Mouse (Mus musculus): ENCODE measurements around the gene Diaph2.
"Not testable (repeated sequence)": the region's sequence is repeated elsewhere in the genome, so short reads cannot be mapped to it uniquely, and the experiment has no call there.

Gene Diaph2

DNA sequence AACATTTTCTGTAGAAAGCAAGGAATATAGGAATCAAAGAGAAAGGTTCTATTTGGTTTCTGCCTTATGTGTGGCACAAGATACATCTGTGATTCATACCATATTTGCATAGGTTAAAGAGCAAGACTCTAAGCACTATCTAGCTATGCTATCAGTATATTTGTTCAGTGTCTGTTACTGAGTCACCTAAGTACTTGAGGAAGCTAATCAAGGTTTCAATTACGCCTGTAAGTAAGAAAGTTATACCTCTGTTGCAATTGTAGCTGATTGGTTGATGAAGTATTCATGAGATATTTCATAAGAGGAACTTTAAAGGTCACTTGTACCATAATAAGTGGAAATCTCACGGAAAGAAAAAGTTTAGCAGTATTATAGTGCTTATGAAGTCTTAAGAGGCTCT lies 531.9 kb downstream of the Diaph2 start:
- no peak for DNase-seq (ENCODE audit: low spot score in 2 of 2)

DNA sequence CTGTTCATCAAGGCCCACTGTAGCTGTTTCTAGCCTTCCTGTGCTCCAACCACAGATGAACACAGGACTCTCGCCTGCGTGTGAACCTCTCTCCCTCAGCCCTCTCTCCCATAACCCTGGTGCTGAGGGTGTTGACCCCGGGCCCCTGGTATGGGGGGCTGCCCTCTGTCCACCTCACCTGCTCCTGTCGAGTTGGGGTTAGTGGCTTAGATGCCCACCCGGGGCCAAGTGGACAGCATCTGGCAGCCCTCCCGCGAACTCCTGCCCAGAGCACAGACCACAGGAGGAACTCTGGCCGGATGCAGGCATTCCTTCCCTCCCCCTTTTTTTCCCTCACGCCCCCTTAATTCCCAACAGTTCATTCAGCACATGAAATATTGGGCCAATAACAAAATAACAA lies 537.5 kb downstream of the Diaph2 start:
- DNase-seq (ENCODE audit: low spot score in 2 of 2): no peak

GRCm38 (mm10) chrX:130289775-130290174 lies 540.2 kb downstream of the Diaph2 start:
- DNase-seq (ENCODE audit: low spot score in 2 of 2): no peak

DNA sequence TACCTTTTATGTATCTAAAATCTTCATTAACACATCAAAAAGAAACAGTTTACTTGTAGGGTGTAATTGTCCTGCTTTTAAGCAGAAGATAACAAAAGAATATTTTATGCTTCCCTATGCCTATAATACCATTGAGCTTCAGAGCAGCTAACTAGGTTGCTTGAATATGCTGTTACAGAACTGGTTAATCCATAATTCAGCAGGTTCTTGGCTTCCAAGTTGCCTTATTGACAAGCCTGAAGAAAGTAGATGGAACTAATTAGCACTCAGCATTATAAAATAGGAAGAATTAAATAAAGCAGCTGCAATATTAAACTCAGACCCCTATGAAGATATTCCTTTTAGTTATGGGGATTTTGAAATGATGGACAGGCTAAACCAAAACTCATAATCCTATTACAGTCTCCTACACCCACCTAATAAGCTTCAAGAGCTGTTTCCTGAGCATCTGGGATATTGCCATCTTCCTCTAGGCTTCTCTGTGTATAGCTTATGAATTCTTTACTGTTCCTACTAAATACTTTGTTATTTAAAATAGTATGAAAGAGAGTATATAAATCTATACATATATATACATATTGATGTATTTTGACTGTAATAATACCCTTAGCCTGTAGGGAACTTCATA lies 601.4 kb downstream of the Diaph2 start:
- DNase-seq (ENCODE audit: low spot score in 2 of 2): no peak

- no peak for DNase-seq (ENCODE audit: low spot score in 2 of 2)
Observed at GRCm38 (mm10) chrX:130351480-130351879, 601.9 kb downstream of the Diaph2 start.

DNA sequence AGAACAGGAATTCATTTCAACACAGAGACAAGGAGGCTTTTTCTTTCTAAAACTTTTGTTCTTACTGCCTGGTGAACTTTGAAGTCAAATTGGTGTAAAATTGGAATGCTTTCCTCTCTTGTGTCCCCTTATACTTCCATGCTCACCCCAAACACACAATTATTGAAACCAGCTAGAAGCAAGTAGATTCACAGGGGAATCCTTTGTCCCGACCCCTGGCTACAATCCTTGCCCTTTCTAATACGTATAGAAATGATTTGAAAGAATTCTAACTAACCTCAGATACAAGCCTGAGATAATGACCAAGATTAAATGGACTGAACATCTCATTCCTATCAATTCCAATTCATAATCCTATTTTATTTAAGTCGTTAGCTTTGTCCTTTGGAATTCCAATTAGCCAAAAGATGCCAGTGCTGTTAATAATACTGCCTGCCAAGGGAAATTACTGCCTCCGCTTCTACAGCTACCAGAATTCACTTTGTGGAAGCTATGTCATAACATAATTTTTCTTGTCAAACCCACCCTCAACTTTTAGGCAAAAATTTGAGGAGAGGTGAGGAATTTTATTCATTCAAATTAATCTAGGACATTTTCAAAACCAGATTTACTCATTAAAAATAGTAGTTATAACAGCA lies 644.1 kb downstream of the Diaph2 start:
- DNase-seq (ENCODE audit: low spot score in 2 of 2): no peak

GRCm38 (mm10) chrX:130403214-130403613 lies 653.7 kb downstream of the Diaph2 start:
- DNase-seq (ENCODE audit: low spot score in 2 of 2): no peak

- DNase-seq (ENCODE audit: low spot score in 2 of 2): not testable (repeated sequence)
Observed at GRCm38 (mm10) chrX:130407471-130407870, 657.9 kb downstream of the Diaph2 start.

DNA sequence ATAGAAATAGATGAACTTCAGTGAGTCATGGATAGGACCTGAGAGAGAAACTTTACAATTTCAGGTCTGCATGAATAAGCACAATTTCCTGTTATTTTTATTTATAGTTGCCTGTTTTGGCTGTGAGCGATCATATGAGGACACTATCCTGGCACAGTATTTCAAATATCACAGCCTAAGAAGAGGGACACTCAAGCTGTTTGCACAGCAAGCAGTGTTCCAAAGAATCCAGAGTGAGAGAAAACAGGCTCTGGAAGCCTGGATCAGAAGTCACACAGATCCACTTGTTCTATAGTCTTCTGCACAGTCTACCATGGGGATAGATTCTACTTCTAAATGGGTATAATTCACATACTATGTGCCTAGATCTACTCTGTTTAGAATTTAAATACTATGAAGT lies 659.4 kb downstream of the Diaph2 start:
- no peak for DNase-seq (ENCODE audit: low spot score in 2 of 2)

DNA sequence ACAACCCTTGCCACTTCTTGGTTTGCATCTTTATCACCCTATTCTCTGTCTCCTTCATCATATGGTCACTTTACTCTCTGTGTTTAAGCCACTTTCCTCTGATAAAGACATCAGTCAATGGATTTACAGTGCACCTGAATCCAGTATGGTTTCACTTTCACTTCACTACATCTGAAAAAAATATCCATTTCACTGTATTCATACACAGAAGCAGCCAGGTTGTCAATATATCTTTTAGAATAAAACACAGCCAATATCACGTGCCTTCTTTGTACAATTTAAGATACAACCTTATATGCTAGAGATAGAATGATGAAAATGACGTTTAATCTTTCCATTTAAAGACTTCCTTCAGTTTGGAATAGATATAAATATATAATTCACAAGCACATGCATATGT lies 673.6 kb downstream of the Diaph2 start:
- no peak for DNase-seq (ENCODE audit: low spot score in 2 of 2)

GRCm38 (mm10) chrX:130451822-130452487 lies 702.4 kb downstream of the Diaph2 start:
- DNase-seq (ENCODE audit: low spot score in 2 of 2): no peak

DNA sequence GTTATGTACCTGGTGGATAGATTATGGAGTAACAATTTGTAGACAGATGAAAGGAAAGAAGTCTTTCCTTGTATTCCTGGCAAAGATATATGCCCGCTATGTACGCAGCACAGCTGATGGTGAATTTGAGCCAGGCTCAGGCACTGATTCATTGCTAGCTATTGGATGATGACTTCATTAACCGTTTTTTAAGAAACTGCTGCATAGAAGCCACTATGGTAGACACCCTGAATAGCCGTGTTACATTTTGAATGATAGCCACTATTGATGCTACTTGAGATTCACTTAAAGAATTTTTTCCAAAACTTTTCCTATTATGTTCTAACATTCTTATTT lies 702.9 kb downstream of the Diaph2 start:
- no peak for DNase-seq (ENCODE audit: low spot score in 2 of 2)

DNA sequence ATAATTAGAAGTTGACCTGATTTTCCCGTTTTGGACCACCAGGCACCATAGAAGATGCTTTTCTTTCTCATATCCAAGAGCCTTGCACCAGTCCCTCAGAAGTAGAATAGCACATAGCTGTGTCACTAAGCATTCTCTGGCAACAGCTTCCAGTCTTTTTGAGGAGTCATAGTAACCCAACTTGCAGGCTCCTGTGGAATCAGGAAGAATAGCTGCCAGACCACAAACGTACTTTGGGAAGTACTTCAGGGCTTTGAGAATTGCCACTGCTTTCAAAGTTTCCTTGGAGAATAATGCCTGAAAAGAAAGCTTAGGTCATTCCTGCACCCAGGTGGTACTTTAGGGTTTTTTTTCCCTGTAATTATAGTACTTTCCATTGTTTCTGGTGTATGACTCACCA lies 723.6 kb downstream of the Diaph2 start:
- DNase-seq (ENCODE audit: low spot score in 2 of 2): no peak

DNA sequence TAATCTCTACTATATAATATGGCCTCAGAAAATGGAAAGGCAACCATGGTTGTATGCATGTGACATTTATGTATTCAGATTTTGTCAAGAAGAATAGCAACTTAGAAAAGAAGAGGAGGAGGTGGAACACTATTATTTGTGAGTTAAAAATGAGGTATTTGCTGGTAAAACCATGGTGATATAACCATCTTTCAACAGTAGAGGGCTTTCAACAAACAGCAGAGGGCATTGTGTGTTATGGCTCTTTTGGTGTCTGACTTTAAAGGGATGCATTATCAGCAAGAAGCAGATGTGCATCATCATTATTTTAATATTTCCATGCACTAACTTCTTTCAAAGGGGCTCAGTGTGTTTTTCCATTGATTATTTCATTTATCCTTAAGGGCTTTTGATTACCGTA lies 731.3 kb downstream of the Diaph2 start:
- DNase-seq (ENCODE audit: low spot score in 2 of 2): no peak

DNA sequence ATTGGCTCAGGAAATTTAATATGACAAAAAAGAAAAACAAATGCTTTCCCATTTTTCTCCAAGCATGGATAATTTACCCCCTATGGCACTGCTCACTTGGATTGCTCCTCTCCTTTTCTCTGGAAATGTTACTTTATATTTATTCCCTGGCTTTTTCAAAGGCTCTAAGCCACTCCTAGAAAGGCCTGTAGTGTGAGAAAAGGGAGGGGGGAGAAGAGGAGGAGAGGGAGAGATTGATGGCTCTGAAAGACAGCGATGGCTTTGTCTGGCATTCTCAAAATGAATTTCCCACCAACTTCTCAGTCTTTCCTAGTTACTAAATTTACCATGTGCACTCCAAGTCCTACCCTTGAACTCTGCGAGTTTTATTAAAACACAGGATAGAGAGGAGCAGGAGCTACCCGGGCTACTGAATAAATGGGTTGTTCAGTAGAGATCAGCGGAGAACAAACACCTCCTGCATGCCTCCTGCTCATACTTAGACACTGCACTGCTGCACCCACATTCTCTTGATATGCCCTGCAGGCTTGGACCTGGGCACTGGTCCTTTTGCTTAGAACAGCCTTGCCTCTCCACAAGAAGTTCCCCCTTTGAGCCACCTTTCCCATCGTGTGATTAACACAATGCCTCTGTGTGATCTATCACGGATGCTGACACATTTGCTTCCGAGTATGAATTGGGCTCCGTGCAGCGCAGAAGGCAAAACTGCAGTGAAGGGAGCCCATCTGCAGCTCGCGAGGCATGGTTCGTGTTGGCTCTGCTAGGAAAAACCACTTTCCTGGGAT lies 753.3 kb downstream of the Diaph2 start:
- DNase-seq (ENCODE audit: low spot score in 2 of 2): no peak

DNA sequence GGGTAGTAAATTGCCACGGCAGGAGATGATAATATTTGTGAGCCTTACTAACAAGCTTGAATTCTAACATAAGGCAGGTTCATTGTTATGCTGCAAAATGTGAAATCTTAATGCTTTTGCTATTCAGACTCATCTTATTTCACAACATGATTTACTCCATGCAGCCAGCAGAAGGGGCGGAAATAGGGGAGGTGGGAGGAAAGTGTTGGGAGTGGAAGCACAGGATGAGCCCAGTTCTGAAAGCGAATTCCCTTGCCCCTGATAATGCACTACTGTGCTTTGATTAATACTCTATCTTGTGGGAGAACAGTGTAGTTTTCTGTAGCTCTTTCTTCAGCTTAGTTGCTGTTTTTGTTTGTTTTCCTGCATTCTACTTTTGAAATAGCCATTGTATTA lies 753.9 kb downstream of the Diaph2 start:
- no peak for DNase-seq (ENCODE audit: low spot score in 2 of 2)

DNA sequence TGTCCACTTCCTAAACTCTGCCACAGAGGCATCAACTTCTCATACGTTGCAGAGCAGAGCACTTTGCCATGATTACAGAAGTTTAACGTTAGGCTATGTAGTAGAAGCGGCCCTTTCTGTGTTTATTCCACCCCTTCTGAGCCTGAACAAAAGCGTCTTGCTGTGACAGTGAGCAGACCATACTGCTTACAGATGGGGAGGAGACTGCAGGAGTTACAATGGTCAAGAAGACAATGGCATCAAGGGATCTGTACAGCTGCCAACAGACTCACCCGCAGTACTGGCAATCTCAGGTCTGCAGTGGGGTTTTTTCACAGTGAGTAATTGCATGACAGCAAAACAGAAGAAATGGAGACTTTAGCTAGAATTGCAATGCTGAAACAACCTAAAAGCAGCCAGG lies 756.1 kb downstream of the Diaph2 start:
- no peak for DNase-seq (ENCODE audit: low spot score in 2 of 2)
